Mouse (Mus musculus) myocyte (in vitro differentiated cells): ENCODE measurements around the gene Noct. TPM values are rescaled to one million over a fixed set of nuclear protein-coding genes. Genes with fewer than 3 reads are reported as not detected.
"Not testable (repeated sequence)": the region's sequence is repeated elsewhere in the genome, so short reads cannot be mapped to it uniquely, and the experiment has no call there.

Source experiments
- H3K27me3 ChIP-seq: one replicate; pipeline ENCODE4 v1.6.1; 2011; ENCODE audit not compliant: control insufficient read depth, insufficient read depth, insufficient read length
- H3K36me3 ChIP-seq: one replicate; pipeline ENCODE4 v1.6.1; 2011; ENCODE audit not compliant: control insufficient read depth, insufficient read depth
- H3K4me2 ChIP-seq: one replicate; pipeline ENCODE4 v1.6.1; 2011; ENCODE audit warnings: low read depth, control low read depth
- H3K4me3 ChIP-seq: one replicate; pipeline ENCODE4 v1.5.1; 2011; ENCODE audit warnings: mild to moderate bottlenecking, control low read depth, moderate library complexity
- H3K79me2 ChIP-seq: one replicate; pipeline ENCODE4 v1.6.1; 2011; ENCODE audit not compliant: control insufficient read depth, insufficient read depth
- H3ac ChIP-seq: one replicate; pipeline ENCODE4 v1.6.1; 2011; ENCODE audit not compliant: control insufficient read depth, insufficient read length
- CEBPB ChIP-seq: IDR thresholded peaks from 2 replicates; pipeline ENCODE4 v1.6.1; 2011; ENCODE audit warnings: mild to moderate bottlenecking, moderate library complexity; ENCODE audit not compliant: poor library complexity, insufficient read depth, severe bottlenecking
- E2F4 ChIP-seq: IDR thresholded peaks from one replicate; pipeline ENCODE4 v1.6.1; 2011; ENCODE audit warnings: mild to moderate bottlenecking, control low read depth, moderate library complexity; ENCODE audit not compliant: insufficient read depth
- MAX ChIP-seq: IDR thresholded peaks from one replicate; pipeline ENCODE4 v1.6.1; 2011; ENCODE audit warnings: low read depth, mild to moderate bottlenecking, control low read depth
- MYOD1 ChIP-seq, 3 experiments: IDR thresholded peaks; one replicate each; pipeline ENCODE4 v1.6.1; 2011; ENCODE audit warnings: control low read depth in 2 of 3, low read depth in 2 of 3, mild to moderate bottlenecking in 2 of 3, moderate library complexity in 1 of 3; ENCODE audit not compliant: insufficient read length in 2 of 3, control insufficient read depth in 1 of 3
- MYOG ChIP-seq, 3 experiments: IDR thresholded peaks; one replicate each; pipeline ENCODE4 v1.6.1; 2011; ENCODE audit warnings: control low read depth in 2 of 3, low read depth in 2 of 3, mild to moderate bottlenecking in 2 of 3; ENCODE audit not compliant: insufficient read length in 2 of 3, control insufficient read depth in 1 of 3, insufficient read depth in 1 of 3
- POLR2A ChIP-seq: IDR thresholded peaks from one replicate; pipeline ENCODE4 v1.6.1; 2011; ENCODE audit warnings: low read depth, mild to moderate bottlenecking, control low read depth, moderate library complexity; ENCODE audit not compliant: insufficient read length
- POLR2AphosphoS2 ChIP-seq: IDR thresholded peaks from one replicate; pipeline ENCODE4 v1.6.1; 2011; ENCODE audit warnings: low read depth, control low read depth; ENCODE audit not compliant: insufficient read length
- REST ChIP-seq: IDR thresholded peaks from one replicate; pipeline ENCODE4 v1.6.1; 2011; ENCODE audit warnings: mild to moderate bottlenecking, control low read depth, moderate library complexity; ENCODE audit not compliant: insufficient read depth, insufficient read length
- SRF ChIP-seq: IDR thresholded peaks from one replicate; pipeline ENCODE4 v1.6.1; 2011; ENCODE audit warnings: low read depth; ENCODE audit not compliant: control insufficient read depth, insufficient read length
- TCF12 ChIP-seq: IDR thresholded peaks from one replicate; pipeline ENCODE4 v1.6.1; 2011; ENCODE audit warnings: mild to moderate bottlenecking, control low read depth; ENCODE audit not compliant: poor library complexity, insufficient read depth, severe bottlenecking
- TCF3 ChIP-seq: IDR thresholded peaks from one replicate; pipeline ENCODE4 v1.6.1; 2011; ENCODE audit warnings: low read depth, control low read depth; ENCODE audit not compliant: insufficient read length
- USF1 ChIP-seq: IDR thresholded peaks from one replicate; pipeline ENCODE4 v1.6.1; 2011; ENCODE audit warnings: low read depth, mild to moderate bottlenecking, control low read depth, moderate library complexity
- polyA plus RNA-seq: library from polyadenylated mRNA; unstranded; fragments of >200 nt; fragmentation: generic; extraction: Trizol; gene quantifications from one replicate; pipeline ENCODE4 v1.2.1, GENCODE M21; 2012; ENCODE audit warnings: missing spikeins

The Noct gene
- polyA plus RNA-seq, 1 experiment = 7.2 TPM

GRCm38 (mm10) chr3:51209503-51210314, 14.5 kb upstream of the Noct start:
- Histone ChIP-seq H3ac (no peak overlapping the region), H3K79me2 (no peaks in the 10 kb centered on the region), H3K4me3 (no peak overlapping the region), H3K36me3 (no peaks in the 10 kb centered on the region), H3K27me3 (no peaks in the 10 kb centered on the region), H3K4me2 (no peak overlapping the region)
- no peak for TF ChIP-seq MYOD1 (IDR thresholded peaks at IDR 0.05; ENCODE audit: control insufficient read depth in 1 of 3, insufficient read length in 2 of 3, low read depth in 2 of 3)
- no peak for TF ChIP-seq SRF
- no peak for TF ChIP-seq TCF12
- TF ChIP-seq USF1 = no peak
- no peak for TF ChIP-seq POLR2A
- no peak for TF ChIP-seq POLR2AphosphoS2
- no peak for TF ChIP-seq CEBPB
- TF ChIP-seq MYOG (IDR thresholded peaks at IDR 0.05; ENCODE audit: control insufficient read depth in 1 of 3, insufficient read depth in 1 of 3, insufficient read length in 2 of 3, low read depth in 2 of 3) = no peak
- no peak for TF ChIP-seq MAX
- TF ChIP-seq REST = no peak
- no peak for TF ChIP-seq E2F4
- no peak for TF ChIP-seq TCF3

GRCm38 (mm10) chr3:51210485-51210884, 13.8 kb upstream of the Noct start:
- Histone ChIP-seq H3K79me2 (no peaks in the 10 kb centered on the region), H3ac (no peak overlapping the region), H3K4me3 (no peak overlapping the region), H3K27me3 (no peaks in the 10 kb centered on the region), H3K4me2 (no peak overlapping the region), H3K36me3 (no peaks in the 10 kb centered on the region)
- TF ChIP-seq E2F4 = no peak
- no peak for TF ChIP-seq TCF3
- no peak for TF ChIP-seq TCF12
- no peak for TF ChIP-seq MYOD1 (IDR thresholded peaks at IDR 0.05; ENCODE audit: control insufficient read depth in 1 of 3, insufficient read length in 2 of 3, low read depth in 2 of 3)
- TF ChIP-seq POLR2A = no peak
- TF ChIP-seq SRF = no peak
- TF ChIP-seq USF1 = no peak
- no peak for TF ChIP-seq MYOG (IDR thresholded peaks at IDR 0.05; ENCODE audit: control insufficient read depth in 1 of 3, insufficient read depth in 1 of 3, insufficient read length in 2 of 3, low read depth in 2 of 3)
- TF ChIP-seq REST = no peak
- TF ChIP-seq POLR2AphosphoS2 = no peak
- TF ChIP-seq CEBPB = no peak
- no peak for TF ChIP-seq MAX

- H3K27me3 ChIP-seq = no peaks in the 10 kb centered on the region
- no peak overlapping the region for H3K4me3 ChIP-seq
- TF ChIP-seq MYOG (IDR thresholded peaks at IDR 0.05; ENCODE audit: control insufficient read depth in 1 of 3, insufficient read depth in 1 of 3, insufficient read length in 2 of 3, low read depth in 2 of 3) = no peak
- H3K4me2 ChIP-seq = no peak overlapping the region
- H3K36me3 ChIP-seq = no peaks in the 10 kb centered on the region
- H3ac ChIP-seq = no peak overlapping the region
- no peaks in the 10 kb centered on the region for H3K79me2 ChIP-seq
Observed at GRCm38 (mm10) chr3:51213111-51213510, 11.1 kb upstream of the Noct start.

- H3K36me3 ChIP-seq = no peaks in the 10 kb centered on the region
- no peak overlapping the region for H3ac ChIP-seq
- H3K4me2 ChIP-seq = no peak overlapping the region
- no peak for TF ChIP-seq SRF
- no peak for TF ChIP-seq MYOG (IDR thresholded peaks at IDR 0.05; ENCODE audit: control insufficient read depth in 1 of 3, insufficient read depth in 1 of 3, insufficient read length in 2 of 3, low read depth in 2 of 3)
- TF ChIP-seq E2F4 = no peak
- no peak for TF ChIP-seq TCF12
- no peak for TF ChIP-seq REST
- no peak for TF ChIP-seq MAX
- no peak for TF ChIP-seq POLR2AphosphoS2
- no peak for TF ChIP-seq CEBPB
- TF ChIP-seq TCF3 = no peak
- no peak for TF ChIP-seq USF1
- H3K79me2 ChIP-seq = no peaks in the 10 kb centered on the region
- H3K27me3 ChIP-seq = no peaks in the 10 kb centered on the region
- no peak overlapping the region for H3K4me3 ChIP-seq
Observed at GRCm38 (mm10) chr3:51215681-51216080, 8.6 kb upstream of the Noct start.

- H3K36me3 ChIP-seq, H3K27me3 ChIP-seq, H3K4me2 ChIP-seq, H3ac ChIP-seq, H3K4me3 ChIP-seq, H3K79me2 ChIP-seq: not testable (repeated sequence)
Observed at GRCm38 (mm10) chr3:51216351-51216750, 7.9 kb upstream of the Noct start.
